Mouse (Mus musculus) monocyte, adult 5-6 weeks (primary cell): ENCODE measurements around the gene Siglecf. TPM values are rescaled to one million over a fixed set of nuclear protein-coding genes. Genes with fewer than 3 reads are reported as not detected.

Experiments used
- ATAC-seq: fragments of 153-309, 156-312 bp; replicated peaks from 2 replicates; pipeline ENCODE4 v1.8.0; 2017; ENCODE audit warnings: mild to moderate bottlenecking; ENCODE audit not compliant: low TSS enrichment, insufficient number of reproducible peaks, severe bottlenecking, poor library complexity, low FRiP score
- total RNA-seq: library from RNA; stranded (forward); fragments of 200-1000, 200-491, 200-594 nt; gene quantifications from 3 replicates; pipeline ENCODE4 v1.2.3, GENCODE M21; 2017

Siglecf gene
- total RNA-seq, 1 experiment from 2014 or later, result 21.4 TPM

- ATAC-seq, result no peak
Observed at GRCm38 (mm10) chr7:43354893-43355835, 4.0 kb downstream of the Siglecf start.

GRCm38 (mm10) chr7:43358556-43358955 lies 7.4 kb downstream of the Siglecf start:
- ATAC-seq, result no peak

- ATAC-seq, result no peak
Observed at GRCm38 (mm10) chr7:43361442-43361841, 10.3 kb downstream of the Siglecf start.

- ATAC-seq, result no peak
Observed at GRCm38 (mm10) chr7:43362021-43362420, 10.9 kb downstream of the Siglecf start.

- peak; percentile 78 for ATAC-seq
Observed at GRCm38 (mm10) chr7:43378226-43378625, 27.1 kb downstream of the Siglecf start.

GRCm38 (mm10) chr7:43392349-43393121 lies 41.4 kb downstream of the Siglecf start:
- ATAC-seq, result peak; percentile 92

- peak; percentile 14; the same call in 1 of the 2 replicates for ATAC-seq
Observed at GRCm38 (mm10) chr7:43399501-43399900, 48.4 kb downstream of the Siglecf start.

GRCm38 (mm10) chr7:43402718-43403117 lies 51.6 kb downstream of the Siglecf start:
- ATAC-seq, result no peak

GRCm38 (mm10) chr7:43407573-43407972 lies 56.4 kb downstream of the Siglecf start:
- ATAC-seq, result no peak

GRCm38 (mm10) chr7:43408131-43408553 lies 57.0 kb downstream of the Siglecf start, which contains the start of gene Siglecg:
Gene Siglecg, plus strand, starts transcription at chr7:43408204.
- ATAC-seq, result peak; percentile 40; the same call in 1 of the 2 replicates

GRCm38 (mm10) chr7:43409084-43409483 lies 57.9 kb downstream of the Siglecf start:
- ATAC-seq, result no peak

Other genes with a start within 250 kb of the Siglecf start
- not detected in 3 replicates for gene Zfp936, start 237.1 kb upstream of the Siglecf start, total RNA-seq
- 21.8 to 30.9 TPM (median 27.9 TPM) in 3 replicates for gene Zfp715, start 38.0 kb upstream of the Siglecf start, total RNA-seq
- 14.3 to 27.1 TPM (median 21.6 TPM) in 3 replicates for gene Siglecg, start 56.9 kb downstream of the Siglecf start, total RNA-seq
- 0.49 TPM in 1 of 3 replicates, not detected in the others for gene Lim2, start 76.3 kb downstream of the Siglecf start, total RNA-seq
- 289 to 1,005 TPM (median 345 TPM) in 3 replicates for gene Nkg7, start 85.7 kb downstream of the Siglecf start, total RNA-seq
- gene Cldnd2, start 89.4 kb downstream of the Siglecf start, total RNA-seq, result 3.2 TPM in 1 of 3 replicates, not detected in the others
- gene Etfb, start 92.7 kb downstream of the Siglecf start, total RNA-seq, result 178 to 222 TPM (median 221 TPM) in 3 replicates
- gene Gm45233, start 92.8 kb downstream of the Siglecf start, total RNA-seq, result not detected in 3 replicates
- 1.2 to 6.7 TPM (median 2.9 TPM) in 3 replicates for gene Vsig10l, start 111.8 kb downstream of the Siglecf start, total RNA-seq
- not detected in 3 replicates for gene Iglon5, start 138.7 kb downstream of the Siglecf start, total RNA-seq
- not detected in 3 replicates for gene 4931406B18Rik, start 154.6 kb downstream of the Siglecf start, total RNA-seq
- gene Cd33, start 193.1 kb downstream of the Siglecf start, total RNA-seq, result 2.6 to 12.3 TPM (median 6.2 TPM) in 3 replicates
- 2.2 to 8.1 TPM (median 3.0 TPM) in 3 replicates for gene Zfp658, start 210.9 kb downstream of the Siglecf start, total RNA-seq
- gene Zfp719, start 228.3 kb downstream of the Siglecf start, total RNA-seq, result 4.9 to 7.5 TPM (median 6.8 TPM) in 3 replicates